Mouse (Mus musculus) cerebellum, postnatal 14 days (tissue): ENCODE measurements around the gene Klhl5.

Experiments used
- DNase-seq, 2 experiments: peaks; one replicate each; pipeline ENCODE4 v3.0.0; 2021; ENCODE audit warnings: mixed read lengths in 2 of 2

The Klhl5 gene

DNA sequence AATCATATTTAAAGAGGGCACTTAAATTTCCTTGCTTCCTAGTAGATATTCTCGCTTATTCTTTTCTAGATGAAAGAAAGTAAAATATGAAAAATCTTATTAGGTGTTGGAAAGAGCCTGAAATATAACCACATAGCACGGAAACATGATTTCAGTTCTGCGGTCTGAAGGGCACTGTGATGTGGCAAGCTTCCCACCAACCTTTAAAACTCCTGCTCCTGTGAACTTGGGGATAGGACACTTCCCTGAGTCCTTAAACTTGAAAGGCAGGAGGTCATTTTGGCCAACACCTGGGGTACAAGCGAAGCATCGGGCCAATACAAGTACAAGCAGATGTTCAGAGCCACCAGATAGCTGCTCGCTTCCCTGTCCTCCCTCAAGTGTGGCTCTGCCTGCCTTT, 42.4 kb downstream of the Klhl5 start:
- no peak for DNase-seq

DNA sequence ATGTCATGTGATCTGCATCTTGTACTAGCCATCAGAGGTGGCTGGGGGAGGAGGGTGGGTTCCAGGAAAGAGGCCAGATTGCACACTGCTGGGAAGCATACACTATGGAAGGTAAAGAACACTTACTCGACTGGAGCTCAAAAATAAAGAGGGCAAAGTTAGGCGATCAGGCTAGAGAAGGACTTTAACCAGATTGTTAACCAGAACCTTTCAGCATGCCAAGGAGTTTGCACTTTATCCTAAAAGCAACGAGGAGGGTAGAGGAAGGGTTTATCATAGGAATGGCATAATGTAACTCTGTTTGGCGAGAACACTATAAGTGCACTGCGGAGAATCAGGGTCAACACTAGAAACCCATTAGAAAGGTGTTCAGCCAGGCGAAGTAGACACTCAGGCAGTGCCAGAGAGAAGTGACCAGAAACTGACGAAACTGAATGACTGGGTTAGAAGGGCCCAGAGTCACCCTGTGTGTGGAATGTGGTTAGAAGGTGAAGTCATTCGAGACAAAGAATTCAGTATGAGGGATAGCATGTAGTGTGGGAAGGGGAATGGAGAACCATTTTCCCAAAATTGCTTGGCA, 43.1 kb downstream of the Klhl5 start:
- no peak for DNase-seq

GRCm38 (mm10) chr5:65151276-65151675, 43.9 kb downstream of the Klhl5 start:
- DNase-seq: no peak

DNA sequence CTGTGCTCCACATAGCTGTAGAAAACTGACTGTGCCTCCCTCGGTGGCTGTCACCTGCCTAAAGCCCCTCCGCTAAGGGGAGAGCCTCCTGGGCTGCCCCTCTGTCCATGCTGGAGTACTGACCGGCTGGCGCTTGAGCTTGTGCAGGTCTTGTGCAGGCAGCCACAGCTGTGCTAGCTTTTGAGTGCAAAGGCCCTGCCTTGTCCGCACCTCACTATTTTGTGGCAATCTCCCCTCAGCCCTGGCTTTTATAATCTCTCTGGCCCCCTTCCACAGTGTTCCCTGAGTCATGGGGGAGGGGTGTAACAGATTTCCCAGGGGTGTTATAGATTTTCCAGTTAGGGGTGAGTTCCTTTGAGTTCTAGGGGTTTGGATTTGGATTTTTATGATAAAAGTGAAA, 44.4 kb downstream of the Klhl5 start:
- DNase-seq: no peak

DNA sequence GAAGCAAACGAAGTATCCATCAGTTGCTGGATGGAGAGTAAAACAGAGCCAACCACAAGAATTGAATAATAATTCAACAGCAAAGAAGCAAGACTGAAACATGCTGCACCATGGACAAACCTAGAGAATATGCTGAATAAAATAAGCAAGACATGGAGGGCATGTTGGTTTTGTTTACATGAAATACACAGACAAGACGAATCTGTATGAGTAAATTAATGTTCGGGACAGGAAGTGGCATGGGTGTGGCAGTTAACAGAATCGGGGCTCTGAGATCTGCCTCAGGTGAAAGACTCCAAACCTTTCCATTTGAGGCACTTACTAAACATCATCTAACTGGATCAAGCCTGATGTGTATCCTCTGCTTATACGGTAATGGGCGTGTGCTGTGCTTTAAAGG, 46.9 kb downstream of the Klhl5 start:
- DNase-seq: no peak

DNA sequence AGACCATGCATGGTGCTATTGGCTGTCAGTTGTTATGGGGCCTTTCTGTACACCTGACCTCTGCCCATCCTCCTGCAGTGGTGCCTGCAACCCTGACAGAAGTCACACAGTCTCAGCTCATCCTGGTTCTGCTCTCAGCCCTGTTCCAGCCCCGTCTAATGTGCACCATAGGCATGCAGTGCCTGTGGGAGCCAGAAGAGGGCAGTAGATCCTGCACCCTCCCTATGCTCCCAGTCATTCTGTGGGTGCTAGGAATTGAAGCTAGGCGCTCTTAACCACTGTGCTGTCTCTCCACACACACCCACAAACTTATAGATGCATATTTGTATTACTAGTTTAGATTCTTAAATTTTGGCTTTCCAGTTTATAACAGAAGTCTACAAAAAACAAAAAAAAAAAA, 49.5 kb downstream of the Klhl5 start:
- DNase-seq: peak; percentile 32 to 61

GRCm38 (mm10) chr5:65157412-65158381, 50.4 kb downstream of the Klhl5 start:
- DNase-seq: no peak

DNA sequence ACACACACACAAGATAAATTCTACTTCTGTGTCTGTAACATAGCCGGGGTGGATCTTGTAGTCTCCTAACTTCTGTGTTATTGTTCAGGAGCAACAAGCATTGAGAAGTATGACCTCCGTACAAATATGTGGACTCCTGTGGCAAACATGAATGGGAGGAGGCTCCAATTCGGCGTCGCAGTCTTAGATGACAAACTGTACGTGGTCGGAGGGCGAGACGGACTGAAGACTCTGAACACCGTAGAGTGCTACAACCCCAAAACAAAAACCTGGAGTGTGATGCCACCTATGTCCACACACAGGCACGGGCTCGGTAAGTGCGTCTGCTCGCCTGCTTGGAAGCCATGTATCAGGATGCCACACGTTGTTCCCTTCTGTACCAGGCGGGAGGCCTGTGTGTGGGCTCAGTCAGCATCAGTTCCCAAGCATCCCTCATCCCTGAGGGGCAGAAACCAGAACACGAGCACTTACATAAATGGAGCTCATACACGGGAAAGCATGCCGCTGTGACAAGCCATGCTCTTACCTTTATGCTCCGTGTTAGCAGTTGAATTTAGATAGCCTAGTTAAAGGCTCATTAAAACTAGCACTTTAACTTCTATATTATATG, 51.5 kb downstream of the Klhl5 start:
- no peak for DNase-seq

- DNase-seq: no peak
Observed at GRCm38 (mm10) chr5:65163001-65163400, 55.7 kb downstream of the Klhl5 start.

DNA sequence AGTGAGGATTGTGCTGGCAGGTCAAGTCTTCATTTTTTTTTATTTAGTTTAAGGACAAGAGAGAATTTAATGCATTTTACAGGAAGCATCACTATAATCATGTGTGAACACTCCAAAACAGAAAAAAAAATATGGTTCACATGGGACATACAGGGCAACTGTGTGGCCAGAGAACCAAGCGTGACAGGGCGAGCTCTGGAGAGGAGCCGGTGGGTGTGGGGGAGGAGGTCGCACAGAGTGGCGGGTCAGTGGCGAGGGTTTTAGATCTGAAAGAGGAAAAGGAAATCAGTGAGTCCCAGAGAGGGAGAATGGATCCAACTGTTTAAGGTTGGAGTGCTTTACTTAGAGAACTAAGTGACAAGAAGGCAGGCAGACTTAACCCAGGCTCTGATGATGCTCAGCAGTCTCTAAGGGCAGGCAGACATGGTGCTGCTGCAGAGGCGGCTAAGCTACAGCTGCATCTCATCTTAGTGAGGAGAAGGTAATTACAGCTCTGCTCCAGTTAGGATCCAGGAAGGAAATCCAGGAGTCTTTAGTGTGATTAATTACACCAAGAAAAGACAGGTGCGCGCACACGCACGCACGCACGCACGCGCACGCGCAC, 56.3 kb downstream of the Klhl5 start:
- DNase-seq: no peak

DNA sequence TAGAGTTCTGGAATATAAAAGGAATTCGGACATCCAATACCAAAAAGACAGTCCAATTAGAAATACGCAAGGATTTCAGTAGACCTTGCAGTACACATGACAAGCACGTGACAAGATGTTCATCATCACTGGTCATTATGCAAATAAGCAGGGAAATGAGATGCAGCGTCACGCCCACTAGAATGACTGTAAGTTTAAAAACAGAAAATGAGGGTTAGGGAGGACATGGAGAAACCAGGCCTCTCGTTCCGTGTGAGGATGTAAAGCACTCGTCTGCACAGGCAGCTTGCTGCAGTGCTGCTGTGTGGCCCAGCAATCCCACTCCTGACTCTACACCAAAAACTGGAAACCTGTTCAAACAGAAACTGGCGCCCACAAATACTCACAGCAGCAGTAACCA, 62.9 kb downstream of the Klhl5 start:
- DNase-seq: no peak

- peak; percentile 71 to 72 for DNase-seq
Observed at GRCm38 (mm10) chr5:65175035-65175917, 67.9 kb downstream of the Klhl5 start.

DNA sequence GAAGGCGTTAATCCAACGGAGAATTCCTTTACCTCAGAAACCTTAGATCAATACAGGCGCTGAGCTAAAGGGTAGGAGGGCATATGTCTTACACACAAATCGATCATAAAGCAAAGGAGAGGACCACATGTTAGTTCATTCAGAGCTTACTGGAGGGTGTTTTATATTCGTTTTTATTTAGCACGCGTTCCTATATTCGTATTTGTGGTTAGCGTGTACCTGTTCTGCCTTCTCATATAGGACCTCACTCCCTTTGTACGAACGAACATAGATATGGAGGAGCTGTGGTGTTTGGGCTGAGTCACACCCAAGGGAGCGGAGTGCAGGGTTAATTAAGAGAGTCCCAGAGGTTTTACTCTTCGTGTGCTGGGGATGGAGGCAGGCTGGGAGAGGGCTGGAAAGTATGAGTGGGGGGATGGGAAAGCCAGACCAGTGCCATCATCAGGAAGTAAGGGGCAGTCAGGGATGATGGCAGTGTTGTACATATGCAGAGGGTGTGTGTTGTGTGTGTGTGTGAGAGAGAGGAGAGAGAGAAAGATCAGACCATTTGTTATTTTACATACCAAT, 68.7 kb downstream of the Klhl5 start:
- DNase-seq: peak in 1 of 2 experiments; percentile 17

DNA sequence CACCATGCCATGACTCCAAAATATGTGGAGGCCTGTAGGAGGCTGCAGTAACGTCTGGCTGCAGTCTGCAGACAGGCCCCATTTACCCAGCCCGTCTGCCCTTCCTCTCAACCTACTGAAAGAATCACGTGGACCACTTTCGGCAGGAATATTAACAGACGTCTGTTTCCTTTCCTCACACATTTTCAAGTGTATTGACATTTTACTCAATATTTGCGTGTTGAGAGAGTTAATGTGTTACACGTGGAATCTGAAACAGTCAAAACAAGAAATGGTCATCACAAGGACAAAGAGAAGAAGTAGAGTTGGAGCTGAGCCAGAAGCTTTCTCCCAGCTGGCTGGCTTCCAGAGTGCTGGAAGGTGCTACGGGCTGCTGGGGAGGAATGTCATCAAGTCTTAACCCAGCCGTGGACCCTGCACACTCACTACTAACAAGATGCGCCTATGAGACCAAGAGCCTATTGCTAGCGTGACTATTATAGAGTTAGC, 69.7 kb downstream of the Klhl5 start:
- peak; percentile 69 to 73 for DNase-seq

DNA sequence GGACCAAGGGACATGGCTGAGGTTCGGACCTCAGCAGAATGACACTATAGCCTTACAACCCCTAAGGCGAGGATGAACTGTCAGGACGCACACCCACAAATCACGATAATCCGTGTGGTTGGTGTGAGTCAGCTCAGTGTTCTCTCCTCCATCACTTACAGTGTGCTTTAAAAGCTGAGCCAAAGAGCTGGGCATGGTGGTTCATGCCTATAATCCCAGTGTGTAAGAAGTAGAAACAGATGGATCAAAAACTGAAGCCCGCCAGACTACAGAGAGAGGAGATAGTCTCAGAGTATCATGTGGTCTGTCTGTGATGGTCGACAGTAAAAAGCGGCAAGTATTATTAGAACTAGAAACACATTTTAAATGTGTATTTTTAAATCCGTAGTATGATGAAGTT, 71.1 kb downstream of the Klhl5 start:
- DNase-seq: no peak

DNA sequence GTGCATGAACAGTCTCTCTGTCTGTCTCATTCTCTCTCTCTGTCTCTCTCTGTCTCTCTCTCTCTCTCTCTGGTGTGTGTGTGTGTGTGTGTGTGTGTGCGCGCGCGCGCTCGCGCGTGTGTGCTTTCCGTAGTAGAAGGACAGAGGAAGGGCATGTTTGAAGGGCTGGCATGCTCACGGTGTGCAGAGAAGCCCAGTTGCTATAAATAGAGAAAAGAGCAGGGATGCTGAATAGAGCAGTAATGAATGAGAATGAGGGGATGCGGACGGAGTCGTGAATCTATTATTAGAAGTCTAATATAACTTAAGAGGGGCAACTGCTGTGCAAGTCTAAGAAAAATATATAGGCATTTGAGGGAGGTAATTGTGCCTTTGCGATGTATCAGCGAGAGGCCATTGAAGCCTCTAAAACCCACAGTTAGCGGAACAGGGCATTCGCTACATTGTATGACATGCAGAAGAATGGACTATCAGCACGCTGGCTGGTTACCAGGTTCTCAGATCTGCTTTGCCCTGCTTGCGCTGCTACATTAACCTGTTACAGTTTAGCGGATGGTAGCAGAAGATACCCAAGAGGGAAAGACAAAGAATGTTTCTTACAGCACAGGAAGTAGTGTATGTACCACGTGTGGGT, 73.9 kb downstream of the Klhl5 start:
- DNase-seq: peak; percentile 48 to 59

GRCm38 (mm10) chr5:65181794-65182169, 74.4 kb downstream of the Klhl5 start:
- DNase-seq: peak in 1 of 2 experiments; percentile 48

GRCm38 (mm10) chr5:65182268-65182667, 74.9 kb downstream of the Klhl5 start:
- no peak for DNase-seq

- no peak for DNase-seq
Observed at GRCm38 (mm10) chr5:65191601-65192000, 84.3 kb downstream of the Klhl5 start.

DNA sequence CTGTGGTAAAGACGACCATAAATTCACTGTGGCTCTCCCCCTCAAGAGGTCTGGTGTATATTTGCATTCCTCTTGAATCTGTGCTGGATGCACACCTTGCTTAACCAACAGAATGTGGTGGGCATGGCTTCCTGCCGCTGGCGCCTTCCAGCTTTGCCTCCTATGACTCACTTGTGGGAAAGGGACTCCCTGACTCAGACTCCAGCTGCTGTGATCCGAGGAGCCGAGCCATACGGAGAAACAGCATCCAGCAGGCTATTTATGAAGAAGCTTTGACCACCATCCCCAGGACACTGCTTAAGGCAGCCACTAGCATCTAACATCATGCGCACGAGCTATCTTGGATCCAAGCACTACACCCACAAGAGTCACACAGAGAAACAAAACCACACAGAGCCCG, 87.1 kb downstream of the Klhl5 start:
- DNase-seq: no peak
